Mouse (Mus musculus): Measurements from ENCODE around the gene Mapkapk2. TPM values are rescaled to one million over a fixed set of nuclear protein-coding genes. Genes with fewer than 3 reads are reported as not detected.
"Not testable (repeated sequence)": the region's sequence is repeated elsewhere in the genome, so short reads cannot be mapped to it uniquely, and the experiment has no call there.

The Mapkapk2 gene
- polyA plus RNA-seq (2016; fragmentation: Nextera tagmentation; extraction: Ambion mirVana) = 89.1 and 93.0 TPM in 2 replicates

GRCm38 (mm10) chr1:131097700-131098094, at the start of gene Mapkapk2:
Gene Mapkapk2, minus strand, starts transcription at chr1:131097826.
- peak within 1 kb of the TSS; percentile 89 for H3K4me2 ChIP-seq
- peak within 1 kb of the TSS; percentile 87 for H3K4me3 ChIP-seq
- H3K27ac ChIP-seq (ENCODE audit: poor library complexity, severe bottlenecking) = peak within 1 kb of the TSS; percentile 96
- H3K9ac ChIP-seq = peak within 1 kb of the TSS; percentile 98
- peak; percentile 95 for ATAC-seq (ENCODE audit: insufficient number of reproducible peaks, low FRiP score)
- no peaks in the 10 kb centered on the region for H3K9me3 ChIP-seq (replicated peaks)
- WGBS = under 1% methylated on average over 32 of the region's 32 CpGs
- no peaks in the 10 kb centered on the region for H3K27me3 ChIP-seq (replicated peaks)
- no peaks in the 10 kb centered on the region for H3K36me3 ChIP-seq
- H3K4me1 ChIP-seq (replicated peaks) = peaks cover 38% of the 10 kb centered on the region

GRCm38 (mm10) chr1:131146181-131146614, 48.6 kb upstream of the Mapkapk2 start:
- 76% methylated on average over 3 of the region's 3 CpGs for WGBS
- Histone ChIP-seq H3K9ac (no peak overlapping the region), H3K9me3 (replicated peaks) (no peaks in the 10 kb centered on the region), H3K4me1 (replicated peaks) (no peaks in the 10 kb centered on the region), H3K4me3 (no peak overlapping the region), H3K4me2 (no peak overlapping the region), H3K27me3 (replicated peaks) (no peaks in the 10 kb centered on the region; the same call in 1 of the 2 replicates), H3K27ac (ENCODE audit: poor library complexity, severe bottlenecking) (no peak overlapping the region), H3K36me3 (no peaks in the 10 kb centered on the region)
- no peak for ATAC-seq (ENCODE audit: insufficient number of reproducible peaks, low FRiP score)

DNA sequence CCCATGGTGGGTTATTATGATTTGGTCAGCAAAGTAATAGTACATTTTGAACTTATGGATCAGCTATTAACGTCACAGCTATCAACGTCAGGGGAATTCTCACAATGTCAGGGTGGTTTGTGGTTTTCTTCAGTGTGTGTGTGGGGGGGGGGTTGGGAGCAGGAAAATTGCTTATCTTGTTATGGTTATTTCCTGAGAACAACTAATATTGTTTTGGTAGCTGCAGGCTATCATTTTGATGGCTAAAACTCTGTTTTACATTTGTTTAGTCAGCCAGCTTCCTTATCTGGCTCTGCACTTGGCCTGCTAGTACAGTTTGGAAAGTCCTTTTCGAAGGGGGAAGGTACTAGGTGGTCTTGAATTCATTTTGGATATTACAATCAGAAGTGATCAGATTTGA, 47.6 kb upstream of the Mapkapk2 start:
- H3K4me2 ChIP-seq; H3K4me3 ChIP-seq; H3K36me3 ChIP-seq; H3K4me1 ChIP-seq (replicated peaks); ATAC-seq (ENCODE audit: insufficient number of reproducible peaks, low FRiP score); H3K27me3 ChIP-seq (replicated peaks); H3K27ac ChIP-seq (ENCODE audit: poor library complexity, severe bottlenecking); H3K9me3 ChIP-seq (replicated peaks); H3K9ac ChIP-seq: not testable (repeated sequence)
- 65% methylated on average over 3 of the region's 3 CpGs for WGBS

DNA sequence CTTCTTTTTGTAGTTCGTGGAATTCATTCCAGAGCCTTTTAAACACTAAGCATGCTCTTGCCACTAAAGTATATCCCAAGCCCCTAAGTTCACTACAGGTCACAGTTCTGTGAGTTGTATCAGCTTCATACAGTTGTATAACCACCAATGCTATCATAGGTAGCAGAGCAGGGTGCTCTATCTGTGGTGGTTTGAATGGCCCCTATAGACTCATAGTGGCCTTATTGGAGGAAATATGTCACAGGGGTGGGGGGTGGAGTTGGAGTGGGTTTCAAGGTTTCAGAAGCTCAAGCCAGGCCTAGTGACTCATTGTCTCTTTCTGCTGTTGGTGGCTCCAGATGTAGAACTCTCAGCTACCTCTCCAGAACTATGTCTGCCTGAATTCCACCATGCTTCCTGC, 44.8 kb upstream of the Mapkapk2 start:
- H3K4me2 ChIP-seq = no peak overlapping the region
- H3K9me3 ChIP-seq (replicated peaks) = no peaks in the 10 kb centered on the region
- no peak for ATAC-seq (ENCODE audit: insufficient number of reproducible peaks, low FRiP score)
- 0 out of 2 replicates have a peak, but pooled peaks cover 6% of the 10 kb centered on the region for H3K4me1 ChIP-seq (replicated peaks)
- H3K27me3 ChIP-seq (replicated peaks) = no peaks in the 10 kb centered on the region; the same call in 1 of the 2 replicates
- 80% methylated on average over 1 of the region's 1 CpGs for WGBS
- H3K4me3 ChIP-seq = no peak overlapping the region
- H3K9ac ChIP-seq = no peak overlapping the region
- H3K36me3 ChIP-seq = no peaks in the 10 kb centered on the region
- no peak overlapping the region for H3K27ac ChIP-seq (ENCODE audit: poor library complexity, severe bottlenecking)

GRCm38 (mm10) chr1:131141449-131141848, 43.8 kb upstream of the Mapkapk2 start:
- H3K9ac ChIP-seq = no peak overlapping the region
- no peak overlapping the region for H3K4me2 ChIP-seq
- H3K36me3 ChIP-seq = no peaks in the 10 kb centered on the region
- no peak for ATAC-seq (ENCODE audit: insufficient number of reproducible peaks, low FRiP score)
- no peaks in the 10 kb centered on the region; the same call in 1 of the 2 replicates for H3K27me3 ChIP-seq (replicated peaks)
- H3K4me1 ChIP-seq (replicated peaks) = 0 out of 2 replicates have a peak, but pooled peaks cover 6% of the 10 kb centered on the region
- 61% methylated on average over 2 of the region's 2 CpGs for WGBS
- H3K9me3 ChIP-seq (replicated peaks) = no peaks in the 10 kb centered on the region
- no peak overlapping the region for H3K4me3 ChIP-seq
- no peak overlapping the region for H3K27ac ChIP-seq (ENCODE audit: poor library complexity, severe bottlenecking)

GRCm38 (mm10) chr1:131139102-131140095, 41.8 kb upstream of the Mapkapk2 start:
- H3K27me3 ChIP-seq (replicated peaks) = no peaks in the 10 kb centered on the region; the same call in 1 of the 2 replicates
- H3K4me1 ChIP-seq (replicated peaks) = 0 out of 2 replicates have a peak, but pooled peaks cover 9% of the 10 kb centered on the region
- 70% methylated on average over 11 of the region's 11 CpGs for WGBS
- no peaks in the 10 kb centered on the region for H3K9me3 ChIP-seq (replicated peaks)
- no peaks in the 10 kb centered on the region for H3K36me3 ChIP-seq
- H3K27ac ChIP-seq (ENCODE audit: poor library complexity, severe bottlenecking) = no peak overlapping the region
- ATAC-seq (ENCODE audit: insufficient number of reproducible peaks, low FRiP score) = no peak
- peak overlapping the region; percentile 74; the same call in 1 of the 2 replicates for H3K4me3 ChIP-seq
- H3K9ac ChIP-seq = no peak overlapping the region; the same call in 1 of the 2 replicates
- peak overlapping the region; percentile 96 for H3K4me2 ChIP-seq

- no peaks in the 10 kb centered on the region for H3K36me3 ChIP-seq
Observed at GRCm38 (mm10) chr1:131138191-131139016, 40.8 kb upstream of the Mapkapk2 start, which contains the start of gene Dyrk3. Gene Dyrk3, minus strand, starts transcription at chr1:131138340.

GRCm38 (mm10) chr1:131137717-131138118, 40.1 kb upstream of the Mapkapk2 start:
- H3K27me3 ChIP-seq (replicated peaks) = no peaks in the 10 kb centered on the region; the same call in 1 of the 2 replicates
- H3K9me3 ChIP-seq (replicated peaks) = no peaks in the 10 kb centered on the region
- H3K4me2 ChIP-seq = peak overlapping the region; percentile 96
- H3K27ac ChIP-seq (ENCODE audit: poor library complexity, severe bottlenecking) = peak overlapping the region; percentile 80; the same call in 1 of the 2 replicates
- ATAC-seq (ENCODE audit: insufficient number of reproducible peaks, low FRiP score) = peak; percentile 83
- peak overlapping the region; percentile 74 for H3K4me3 ChIP-seq
- H3K36me3 ChIP-seq = no peaks in the 10 kb centered on the region
- under 1% methylated on average over 36 of the region's 36 CpGs for WGBS
- H3K9ac ChIP-seq = peak overlapping the region; percentile 77
- H3K4me1 ChIP-seq (replicated peaks) = 0 out of 2 replicates have a peak, but pooled peaks cover 12% of the 10 kb centered on the region

More at GRCm38 (mm10) chr1:131138191-131139016, 40.8 kb upstream of the Mapkapk2 start, which contains the start of gene Dyrk3:
- H3K27ac ChIP-seq (ENCODE audit: poor library complexity, severe bottlenecking) = peak within 1 kb of the TSS; percentile 80
- 0 out of 2 replicates have a peak, but pooled peaks cover 12% of the 10 kb centered on the region for H3K4me1 ChIP-seq (replicated peaks)
- H3K9ac ChIP-seq = peak within 1 kb of the TSS; percentile 77
- H3K9me3 ChIP-seq (replicated peaks) = no peaks in the 10 kb centered on the region
- H3K4me2 ChIP-seq = peak within 1 kb of the TSS; percentile 96
- H3K27me3 ChIP-seq (replicated peaks) = no peaks in the 10 kb centered on the region; the same call in 1 of the 2 replicates
- peak within 1 kb of the TSS; percentile 74 for H3K4me3 ChIP-seq
- 5% methylated on average over 49 of the region's 49 CpGs for WGBS
- peak; percentile 98 for ATAC-seq (ENCODE audit: insufficient number of reproducible peaks, low FRiP score)

GRCm38 (mm10) chr1:131137111-131137510, 39.5 kb upstream of the Mapkapk2 start:
- H3K4me3 ChIP-seq = peak overlapping the region; percentile 27
- H3K9me3 ChIP-seq (replicated peaks) = no peaks in the 10 kb centered on the region
- 0 out of 2 replicates have a peak, but pooled peaks cover 12% of the 10 kb centered on the region for H3K4me1 ChIP-seq (replicated peaks)
- H3K36me3 ChIP-seq = no peaks in the 10 kb centered on the region
- H3K27me3 ChIP-seq (replicated peaks) = no peaks in the 10 kb centered on the region
- no peak overlapping the region for H3K27ac ChIP-seq (ENCODE audit: poor library complexity, severe bottlenecking)
- peak overlapping the region; percentile 27; the same call in 1 of the 2 replicates for H3K4me2 ChIP-seq
- H3K9ac ChIP-seq = no peak overlapping the region
- ATAC-seq (ENCODE audit: insufficient number of reproducible peaks, low FRiP score) = no peak
- 32% methylated on average over 5 of the region's 5 CpGs for WGBS

- Histone ChIP-seq H3K9me3 (replicated peaks) (no peaks in the 10 kb centered on the region), H3K4me1 (replicated peaks) (0 out of 2 replicates have a peak, but pooled peaks cover 12% of the 10 kb centered on the region), H3K27ac (ENCODE audit: poor library complexity, severe bottlenecking) (0 out of 2 replicates have a peak overlapping the region, but pooled peaks have one; percentile 34), H3K9ac (no peak overlapping the region), H3K4me2 (no peak overlapping the region), H3K4me3 (peak overlapping the region; percentile 21), H3K27me3 (replicated peaks) (no peaks in the 10 kb centered on the region), H3K36me3 (no peaks in the 10 kb centered on the region)
- peak; percentile 30; the same call in 1 of the 2 replicates for ATAC-seq (ENCODE audit: insufficient number of reproducible peaks, low FRiP score)
- 76% methylated on average over 10 of the region's 10 CpGs for WGBS
Observed at GRCm38 (mm10) chr1:131135960-131136629, 38.5 kb upstream of the Mapkapk2 start.
